11 mouse cellular contexts compared by ENCODE assay signal in the genomic region with DNA sequence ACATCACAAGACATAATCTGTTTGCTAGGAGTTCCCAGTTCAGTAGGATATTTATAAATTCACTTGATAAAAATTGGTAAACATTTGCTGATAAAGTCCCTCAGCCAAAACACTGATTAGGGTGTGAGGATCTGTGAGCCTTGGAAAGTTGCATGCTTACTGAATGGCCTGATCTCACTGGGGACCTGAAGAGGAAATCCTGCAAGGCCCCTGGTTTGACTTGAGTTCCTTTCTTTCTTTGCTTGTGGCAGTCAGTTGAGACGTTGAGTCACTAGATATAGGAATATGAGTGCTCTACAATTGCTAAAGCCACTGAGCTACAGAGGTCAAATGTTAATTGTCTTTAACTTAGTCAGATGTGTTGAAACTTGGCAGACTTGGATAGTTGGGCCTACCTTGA. TPM values are rescaled to one million over a fixed set of nuclear protein-coding genes. Genes with fewer than 3 reads are reported as not detected.
DNase-seq lines count a peak whose midpoint lies in the region; ATAC-seq and TF ChIP-seq lines count a peak whose summit lies in the region.
"Had no signal": no experiment of that assay in that cellular context is flagged by ENCODE, and none has a peak within 500 bp of the region (broad histone marks: within the 10 kb centered on the region; RNA-seq: fewer than 3 reads in every experiment).

No protein-coding gene starts in this region.

- no peak for TF ChIP-seq EP300 in lung, postnatal 0 days (IDR thresholded peaks at IDR 0.05)
- no peak for TF ChIP-seq EP300 in liver, postnatal 0 days (IDR thresholded peaks at IDR 0.05; ENCODE audit: low read depth)

- H3K9me3 ChIP-seq in lung, postnatal 0 days (ENCODE audit: low read length): no peaks in the 10 kb centered on the region
- H3K9me3 ChIP-seq in liver, postnatal 0 days (ENCODE audit: low read length): no peaks in the 10 kb centered on the region

- TF ChIP-seq CTCF in lung, postnatal 0 days (IDR thresholded peaks at IDR 0.05): no peak
- TF ChIP-seq CTCF in lung, adult 2 months (IDR thresholded peaks at IDR 0.05; ENCODE audit: insufficient read depth, low read length): no peak
- TF ChIP-seq CTCF in liver, postnatal 0 days (IDR thresholded peaks at IDR 0.05; ENCODE audit: low read depth): no peak
- TF ChIP-seq CTCF in left cerebral cortex, adult 2 months (IDR thresholded peaks at IDR 0.05): no peak

- H3K9ac ChIP-seq in lung, postnatal 0 days (replicated peaks; ENCODE audit: low read depth): no peak overlapping the region
- H3K9ac ChIP-seq in liver, postnatal 0 days (replicated peaks): peak overlapping the region; percentile 39; the same call in 1 of the 2 replicates

- H3K36me3 ChIP-seq in lung, postnatal 0 days (ENCODE audit: insufficient read depth, low read length): no peaks in the 10 kb centered on the region
- no peaks in the 10 kb centered on the region; the same call in 1 of the 2 replicates for H3K36me3 ChIP-seq in liver, postnatal 0 days (replicated peaks; ENCODE audit: insufficient read depth, low read length)

- DNase-seq in heart, adult 18-20 months: peak; percentile 33 to 51
- DNase-seq in heart, postnatal 36 days: no peak
- DNase-seq in lung, postnatal 0 days (ENCODE audit: low spot score): peak; percentile 53
- no peak for DNase-seq in lung, adult 2 months
- peak; percentile 48 for DNase-seq in heart, adult 8-10 months (ENCODE audit: low spot score)
- no peak for DNase-seq in liver, postnatal 0 days
- DNase-seq in left cerebral cortex, adult 2 months (ENCODE audit: extremely low spot score in 1 of 2, low spot score in 2 of 2): no peak
- DNase-seq in layer of hippocampus, adult 18-20 months (ENCODE audit: low spot score in 2 of 2): no peak
- DNase-seq: cerebellum, adult 11-12 months; gastrocnemius, postnatal 25 days had no signal

- no peak for TF ChIP-seq POLR2A in lung, adult 2 months (IDR thresholded peaks at IDR 0.05; ENCODE audit: borderline replicate concordance, extremely low read depth, low read depth, low read length)

- no peaks in the 10 kb centered on the region for H3K27me3 ChIP-seq in lung, postnatal 0 days (replicated peaks; ENCODE audit: insufficient read depth, low read length)
- H3K27me3 ChIP-seq in liver, postnatal 0 days (ENCODE audit: insufficient read depth, low read length): no peaks in the 10 kb centered on the region

- H3K4me3 ChIP-seq in lung, postnatal 0 days (ENCODE audit: low read depth, low read length): no peak overlapping the region
- H3K4me3 ChIP-seq in lung, adult 2 months (replicated peaks; ENCODE audit: extremely low read depth, low read depth, low read length): no peak overlapping the region
- H3K4me3 ChIP-seq in liver, postnatal 0 days (ENCODE audit: low read depth, low read length): peak overlapping the region; percentile 92
- H3K4me3 ChIP-seq in left cerebral cortex, adult 2 months: no peak overlapping the region

- intact Hi-C loops in heart, postnatal 36 days (cut with DNase I): no loop called here
- intact Hi-C loops in left cerebral cortex, adult 2 months (cut with DNase I): loop anchor here (2.0 kb wide), 1 partner anchor 61 kb away; no protein-coding TSS in a partner anchor

- 8% methylated on average over 1 of the region's 1 CpGs for WGBS in lung, postnatal 0 days
- 22% methylated on average over 1 of the region's 1 CpGs for WGBS in lung, adult 2 months
- 10% methylated on average over 1 of the region's 1 CpGs for WGBS in liver, postnatal 0 days (ENCODE audit: insufficient replicate concordance)

- H3K4me2 ChIP-seq in lung, postnatal 0 days (replicated peaks; ENCODE audit: low read depth, low read length): peak overlapping the region; percentile 63; the same call in 1 of the 2 replicates
- peak overlapping the region; percentile 90 for H3K4me2 ChIP-seq in liver, postnatal 0 days (ENCODE audit: low read depth, low read length)

- 0 out of 2 replicates have a peak overlapping the region, but pooled peaks have one; percentile 91 for H3K27ac ChIP-seq in lung, postnatal 0 days (ENCODE audit: low read length)
- H3K27ac ChIP-seq in liver, postnatal 0 days (ENCODE audit: low read depth): 0 out of 2 replicates have a peak overlapping the region, but pooled peaks have one; percentile 36
- no peak overlapping the region for H3K27ac ChIP-seq in left cerebral cortex, adult 2 months
- H3K27ac ChIP-seq: kidney, postnatal 0 days had no signal

- no peak for ATAC-seq in lung, postnatal 0 days
- ATAC-seq in liver, postnatal 0 days: no peak

- peaks cover 3% of the 10 kb centered on the region; the same call in 1 of the 2 replicates for H3K4me1 ChIP-seq in lung, postnatal 0 days (ENCODE audit: insufficient read depth, low read depth, low read length)
- H3K4me1 ChIP-seq in lung, adult 2 months (ENCODE audit: control insufficient read depth, insufficient read depth, low read length): peaks cover 11% of the 10 kb centered on the region
- peaks cover 42% of the 10 kb centered on the region for H3K4me1 ChIP-seq in liver, postnatal 0 days (ENCODE audit: insufficient read depth)

RNA-seq across cellular contexts. Expression of a gene that starts 1.8 kb away (rescaled TPM):
- total RNA-seq in heart, adult 18-20 months (2021): 10 to 100 TPM; 76.9 to 95.9 TPM
- total RNA-seq in heart, postnatal 36 days (2021): 10 to 100 TPM; 72.2 to 88.2 TPM
- 92.4 and 97.9 TPM in 2 replicates for polyA plus RNA-seq in lung, postnatal 0 days (2015; fragmentation: Nextera tagmentation; extraction: Ambion mirVana)
- polyA plus RNA-seq in lung, adult 2 months (2012; rRNA removed): 21.3 and 32.1 TPM in 2 replicates
- 10 to 100 TPM; 70.0 to 78.7 (median 75.8) TPM for total RNA-seq in heart, adult 8-10 months (2022)
- 56.8 and 57.7 TPM in 2 replicates for polyA plus RNA-seq in liver, postnatal 0 days (2015; fragmentation: Nextera tagmentation; extraction: Ambion mirVana)
- 10 to 100 TPM; 76.1 to 79.1 TPM for total RNA-seq in left cerebral cortex, adult 2 months (2021)
- 100 to 1,000 TPM in 1 of 2 experiments, 10 to 100 TPM in 1; 94.2 to 105 TPM for total RNA-seq in layer of hippocampus, adult 18-20 months (2021)

RNA-seq across cellular contexts. Expression of a gene that starts 8.8 kb away (rescaled TPM):
- total RNA-seq in heart, adult 18-20 months (2021): 1 to 10 TPM; 2.0 to 3.0 TPM
- 1 to 10 TPM; 2.8 to 3.4 TPM for total RNA-seq in heart, postnatal 36 days (2021)
- 6.0 and 7.1 TPM in 2 replicates for polyA plus RNA-seq in lung, postnatal 0 days (2015; fragmentation: Nextera tagmentation; extraction: Ambion mirVana)
- 4.4 and 5.2 TPM in 2 replicates for polyA plus RNA-seq in lung, adult 2 months (2012; rRNA removed)
- 1 to 10 TPM; 1.7 to 2.1 (median 2.0) TPM for total RNA-seq in heart, adult 8-10 months (2022)
- polyA plus RNA-seq in liver, postnatal 0 days (2015; fragmentation: Nextera tagmentation; extraction: Ambion mirVana): 20.4 and 24.1 TPM in 2 replicates
- total RNA-seq in left cerebral cortex, adult 2 months (2021): 10 to 100 TPM in 1 of 2 experiments, 1 to 10 TPM in 1; 9.7 to 10.8 TPM
- total RNA-seq in layer of hippocampus, adult 18-20 months (2021): 10 to 100 TPM; 17.7 to 18.0 TPM

RNA-seq across cellular contexts. Expression of a gene that starts 48.4 kb away (rescaled TPM):
- 10 to 100 TPM; 12.7 to 14.2 TPM for total RNA-seq in heart, adult 18-20 months (2021)
- total RNA-seq in heart, postnatal 36 days (2021): 10 to 100 TPM; 13.0 to 13.7 TPM
- polyA plus RNA-seq in lung, postnatal 0 days (2015; fragmentation: Nextera tagmentation; extraction: Ambion mirVana): 8.7 and 9.0 TPM in 2 replicates
- polyA plus RNA-seq in lung, adult 2 months (2012; rRNA removed): 60.6 and 60.9 TPM in 2 replicates
- 10 to 100 TPM; 11.3 to 16.1 (median 15.4) TPM for total RNA-seq in heart, adult 8-10 months (2022)
- 6.8 and 10.3 TPM in 2 replicates for polyA plus RNA-seq in liver, postnatal 0 days (2015; fragmentation: Nextera tagmentation; extraction: Ambion mirVana)
- total RNA-seq in left cerebral cortex, adult 2 months (2021): 10 to 100 TPM; 76.7 to 92.0 TPM
- 10 to 100 TPM; 79.0 to 95.7 TPM for total RNA-seq in layer of hippocampus, adult 18-20 months (2021)

Comparison
In these comparisons a context has a peak if more than half of its experiments do, and no peak if none do; other contexts are left out.
1. DNase-seq: peak in heart, adult 18-20 months (2 of 2), lung, postnatal 0 days (single experiment) and heart, adult 8-10 months (single experiment); none in heart, postnatal 36 days (0 of 2), lung, adult 2 months (single experiment), liver, postnatal 0 days (single experiment), left cerebral cortex, adult 2 months (0 of 2) and layer of hippocampus, adult 18-20 months (0 of 2).
2. RNA of a gene that starts 48.4 kb away (total RNA-seq): 79.0 to 95.7 TPM in layer of hippocampus, adult 18-20 months and 76.7 to 92.0 TPM in left cerebral cortex, adult 2 months; 11.3 to 16.1 TPM in heart, adult 8-10 months, 12.7 to 14.2 TPM in heart, adult 18-20 months and 13.0 to 13.7 TPM in heart, postnatal 36 days; every median in the first group is over 4 times any median in the second.